Mouse (Mus musculus) lung, embryonic 15.5 days (tissue): ENCODE data around the gene Kctd10. TPM values are rescaled to one million over a fixed set of nuclear protein-coding genes. Genes with fewer than 3 reads are reported as not detected.
A peak's percentile ranks its signal among the peaks of the same experiment; 100 is the strongest.

Experiments
- ATAC-seq: fragments of 200-750 bp; cut with Nextera tagmentation; 2 replicates; pipeline ENCODE4 v1.8.0; 2017; ENCODE audit warnings: moderate number of reproducible peaks, borderline replicate concordance; ENCODE audit not compliant: low FRiP score, low TSS enrichment; ENCODE audit errors: extremely low read depth
- H3K27ac ChIP-seq: fragments of 300-500 bp; sonication (generic); 2 replicates; pipeline ENCODE4 v1.5.1; 2015; ENCODE audit warnings: moderate library complexity, mild to moderate bottlenecking, inconsistent platforms
- H3K27me3 ChIP-seq: fragments of 300-500 bp; sonication (generic); 2 replicates; pipeline ENCODE4 v1.6.1; 2015; ENCODE audit warnings: inconsistent platforms
- H3K36me3 ChIP-seq: fragments of 300-500 bp; sonication (generic); 2 replicates; pipeline ENCODE4 v1.6.1; 2015; ENCODE audit warnings: inconsistent platforms
- H3K4me1 ChIP-seq: fragments of 300-500 bp; sonication (generic); 2 replicates; pipeline ENCODE4 v1.6.1; 2015; ENCODE audit warnings: inconsistent platforms
- H3K4me2 ChIP-seq: fragments of 300-500 bp; sonication (generic); 2 replicates; pipeline ENCODE4 v1.6.1; 2015; ENCODE audit warnings: inconsistent platforms, mild to moderate bottlenecking, moderate library complexity
- H3K4me3 ChIP-seq: fragments of 300-500 bp; sonication (generic); 2 replicates; pipeline ENCODE4 v1.5.1; 2015; ENCODE audit warnings: mild to moderate bottlenecking, inconsistent platforms
- H3K9ac ChIP-seq: fragments of 300-500 bp; sonication (generic); 2 replicates; pipeline ENCODE4 v1.6.1; 2015; ENCODE audit warnings: inconsistent platforms
- H3K9me3 ChIP-seq: fragments of 300-500 bp; sonication (generic); 2 replicates; pipeline ENCODE4 v1.6.1; 2016; ENCODE audit warnings: inconsistent platforms
- WGBS: fragments of 180-500 bp; shearing (Covaris S2); methylation state at CpG from one replicate; pipeline ENCODE4 v1.1.7; 2015; 5-methylcytosine and 5-hydroxymethylcytosine counted together
- polyA plus RNA-seq: library from polyadenylated mRNA; unstranded; fragments of >200 nt; fragmentation: Nextera tagmentation; extraction: Ambion mirVana; gene quantifications from 2 replicates; pipeline ENCODE4 v1.2.1, GENCODE M21; 2015

Kctd10 gene
- polyA plus RNA-seq, 1 experiment from 2014 or later = 176 TPM

DNA sequence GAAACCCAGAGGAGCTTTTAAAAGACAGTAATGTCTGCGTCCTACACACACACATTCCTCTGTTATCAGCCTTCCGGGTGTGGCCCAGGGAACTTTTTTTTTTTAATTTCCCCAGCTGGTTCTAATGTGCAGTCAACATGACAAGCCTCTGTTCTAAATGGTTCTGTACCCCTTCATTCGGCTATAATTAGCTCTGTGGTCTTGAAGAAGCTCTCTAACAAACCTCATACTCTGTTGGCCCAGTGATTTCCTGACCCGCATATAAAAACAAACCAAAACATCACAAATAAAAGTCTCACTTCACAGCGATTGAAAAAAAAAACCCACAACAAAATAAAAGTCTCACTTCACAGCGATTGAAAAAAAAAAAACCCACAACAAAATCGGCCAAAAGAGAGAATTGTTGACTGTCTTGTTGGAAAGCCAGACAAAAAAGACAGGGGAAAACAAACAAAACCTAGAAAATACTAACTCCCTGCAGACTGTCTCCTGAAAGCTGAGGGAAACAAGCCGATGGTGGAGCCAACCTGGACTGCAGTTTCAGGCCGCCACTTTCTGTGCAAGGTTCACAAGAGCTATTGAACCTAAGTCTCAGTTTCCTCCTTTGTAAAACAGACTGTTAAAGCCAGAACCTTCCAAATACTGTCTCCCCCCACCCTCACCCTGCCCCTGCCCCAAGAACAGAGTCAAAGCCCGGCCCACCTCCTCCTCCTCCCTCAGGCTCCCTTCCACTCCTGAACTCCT is 2.0 kb downstream of the Kctd10 start:
- WGBS = 27% methylated on average over 10 of the region's 10 CpGs
- Histone ChIP-seq H3K4me1 (peaks cover 72% of the 10 kb centered on the region), H3K9me3 (no peaks in the 10 kb centered on the region), H3K4me2 (peak overlapping the region; percentile 75), H3K36me3 (peaks cover 30% of the 10 kb centered on the region), H3K9ac (peak overlapping the region; percentile 99), H3K27ac (peak overlapping the region; percentile 88), H3K27me3 (no peaks in the 10 kb centered on the region), H3K4me3 (peak overlapping the region; percentile 89)
- no peak for ATAC-seq

- Histone ChIP-seq H3K4me1 (peaks cover 96% of the 10 kb centered on the region), H3K9ac (no peak overlapping the region), H3K4me3 (no peak overlapping the region), H3K9me3 (no peaks in the 10 kb centered on the region), H3K27ac (peak overlapping the region; percentile 99), H3K36me3 (peaks cover 41% of the 10 kb centered on the region), H3K4me2 (peak overlapping the region; percentile 11; the same call in 1 of the 2 replicates), H3K27me3 (no peaks in the 10 kb centered on the region)
- WGBS = 84% methylated on average over 23 of the region's 23 CpGs
- no peak for ATAC-seq
These were observed 5.7 kb downstream of the Kctd10 start for GRCm38 (mm10) chr5:114374409-114375213.

- Histone ChIP-seq H3K4me2 (peak overlapping the region; percentile 12; the same call in 1 of the 2 replicates), H3K27me3 (no peaks in the 10 kb centered on the region), H3K4me1 (peaks cover 99% of the 10 kb centered on the region), H3K27ac (peak overlapping the region; percentile 99), H3K4me3 (no peak overlapping the region), H3K9me3 (no peaks in the 10 kb centered on the region), H3K9ac (0 out of 2 replicates have a peak overlapping the region, but pooled peaks have one; percentile 17), H3K36me3 (peaks cover 49% of the 10 kb centered on the region)
- no peak for ATAC-seq
- WGBS = 67% methylated on average over 9 of the region's 9 CpGs
These were observed 6.7 kb downstream of the Kctd10 start for GRCm38 (mm10) chr5:114373581-114373980.

GRCm38 (mm10) chr5:114373174-114373573 is 7.1 kb downstream of the Kctd10 start:
- H3K9ac ChIP-seq = no peak overlapping the region
- WGBS = 52% methylated on average over 11 of the region's 11 CpGs
- peaks cover 95% of the 10 kb centered on the region for H3K4me1 ChIP-seq
- no peak for ATAC-seq
- H3K27me3 ChIP-seq = no peaks in the 10 kb centered on the region
- no peak overlapping the region for H3K4me3 ChIP-seq
- peaks cover 54% of the 10 kb centered on the region for H3K36me3 ChIP-seq
- peak overlapping the region; percentile 99 for H3K27ac ChIP-seq
- peak overlapping the region; percentile 12; the same call in 1 of the 2 replicates for H3K4me2 ChIP-seq
- no peaks in the 10 kb centered on the region for H3K9me3 ChIP-seq

GRCm38 (mm10) chr5:114372565-114372964 is 7.7 kb downstream of the Kctd10 start:
- H3K36me3 ChIP-seq = peaks cover 60% of the 10 kb centered on the region
- WGBS = 40% methylated on average over 11 of the region's 11 CpGs
- H3K27me3 ChIP-seq = no peaks in the 10 kb centered on the region
- H3K9ac ChIP-seq = 0 out of 2 replicates have a peak overlapping the region, but pooled peaks have one; percentile 7
- H3K9me3 ChIP-seq = no peaks in the 10 kb centered on the region
- ATAC-seq = no peak
- H3K27ac ChIP-seq = peak overlapping the region; percentile 99
- no peak overlapping the region for H3K4me3 ChIP-seq
- H3K4me1 ChIP-seq = peaks cover 89% of the 10 kb centered on the region
- peak overlapping the region; percentile 37 for H3K4me2 ChIP-seq

DNA sequence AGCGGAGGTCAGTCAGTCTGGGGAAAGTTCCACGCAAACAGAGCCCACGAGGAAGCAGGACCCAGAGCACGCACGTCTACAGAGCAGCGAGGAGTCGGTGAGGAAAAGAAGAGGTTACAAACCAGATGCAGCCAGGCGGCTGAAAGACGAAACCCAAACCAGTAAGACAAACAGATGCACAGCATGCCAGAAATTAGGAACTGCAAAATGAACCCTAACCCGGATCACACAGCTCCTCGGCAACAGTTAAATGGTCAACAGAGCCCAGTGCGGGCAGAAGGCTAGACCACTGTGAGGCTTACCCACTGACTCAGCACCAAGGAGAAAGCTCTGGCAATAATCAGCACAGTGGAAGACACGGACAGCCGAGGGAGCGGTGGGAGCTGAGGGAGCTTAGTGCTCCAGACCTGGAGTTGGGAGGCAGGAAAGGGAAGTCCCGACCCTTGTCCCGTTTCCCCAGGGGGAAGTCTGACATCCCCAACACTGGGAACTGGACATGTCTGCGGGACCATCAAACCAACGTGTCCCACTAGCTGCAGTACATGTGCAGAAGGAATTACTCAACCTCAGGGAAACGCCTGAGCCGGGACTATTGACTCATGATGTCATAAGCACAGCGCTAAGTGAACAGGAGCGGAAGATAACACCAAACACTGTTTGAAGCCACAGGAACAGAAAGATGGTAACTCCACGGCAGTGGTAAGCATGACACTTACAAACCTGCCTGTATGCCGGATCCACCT is 8.4 kb downstream of the Kctd10 start:
- Histone ChIP-seq H3K4me1 (peaks cover 82% of the 10 kb centered on the region), H3K4me2 (peak overlapping the region; percentile 37), H3K9me3 (no peaks in the 10 kb centered on the region), H3K9ac (peak overlapping the region; percentile 34; the same call in 1 of the 2 replicates), H3K27me3 (no peaks in the 10 kb centered on the region), H3K36me3 (peaks cover 66% of the 10 kb centered on the region), H3K27ac (peak overlapping the region; percentile 99), H3K4me3 (no peak overlapping the region; the same call in 1 of the 2 replicates)
- WGBS = 33% methylated on average over 25 of the region's 25 CpGs
- ATAC-seq = no peak

- 32% methylated on average over 3 of the region's 3 CpGs for WGBS
- Histone ChIP-seq H3K27ac (peak overlapping the region; percentile 99), H3K9ac (peak overlapping the region; percentile 34; the same call in 1 of the 2 replicates), H3K4me3 (no peak overlapping the region), H3K9me3 (no peaks in the 10 kb centered on the region), H3K27me3 (no peaks in the 10 kb centered on the region), H3K36me3 (peaks cover 72% of the 10 kb centered on the region), H3K4me1 (peaks cover 80% of the 10 kb centered on the region), H3K4me2 (peak overlapping the region; percentile 37; the same call in 1 of the 2 replicates)
- no peak for ATAC-seq
These were observed 9.0 kb downstream of the Kctd10 start for GRCm38 (mm10) chr5:114371331-114371730.

DNA sequence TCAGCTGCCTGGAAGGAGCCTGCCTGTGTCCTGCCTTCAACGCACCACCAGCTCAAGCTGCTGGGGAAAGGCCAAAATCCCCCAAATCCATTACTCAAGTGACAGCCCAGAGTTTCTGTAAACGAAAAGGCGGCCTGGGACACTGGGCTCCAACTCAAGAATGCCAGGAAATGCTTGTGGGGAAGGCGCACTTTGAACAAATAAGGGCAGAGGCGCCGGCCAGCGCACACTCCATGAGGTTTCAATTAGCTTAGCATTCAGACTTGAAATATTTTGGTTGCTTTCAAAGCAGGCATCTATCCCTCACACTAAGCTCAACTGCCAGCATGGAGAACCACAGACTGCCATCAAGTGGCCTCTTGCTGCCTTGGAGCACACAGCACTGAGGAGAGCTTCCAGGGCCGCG is 9.9 kb downstream of the Kctd10 start:
- Histone ChIP-seq H3K36me3 (peaks cover 74% of the 10 kb centered on the region), H3K4me1 (peaks cover 79% of the 10 kb centered on the region), H3K4me2 (peak overlapping the region; percentile 37), H3K4me3 (peak overlapping the region; percentile 0; the same call in 1 of the 2 replicates), H3K27ac (peak overlapping the region; percentile 99), H3K9me3 (no peaks in the 10 kb centered on the region), H3K9ac (peak overlapping the region; percentile 34; the same call in 1 of the 2 replicates), H3K27me3 (no peaks in the 10 kb centered on the region)
- 7% methylated on average over 9 of the region's 9 CpGs for WGBS
- peak; percentile 79 for ATAC-seq

- H3K9ac ChIP-seq = peak overlapping the region; percentile 8; the same call in 1 of the 2 replicates
- 36% methylated on average over 9 of the region's 9 CpGs for WGBS
- peak overlapping the region; percentile 30 for H3K4me2 ChIP-seq
- ATAC-seq = no peak
- H3K4me3 ChIP-seq = no peak overlapping the region
- no peaks in the 10 kb centered on the region for H3K27me3 ChIP-seq
- H3K4me1 ChIP-seq = peaks cover 79% of the 10 kb centered on the region
- H3K9me3 ChIP-seq = no peaks in the 10 kb centered on the region
- peak overlapping the region; percentile 99 for H3K27ac ChIP-seq
- peaks cover 74% of the 10 kb centered on the region for H3K36me3 ChIP-seq
These were observed 10.4 kb downstream of the Kctd10 start for GRCm38 (mm10) chr5:114369921-114370320.

DNA sequence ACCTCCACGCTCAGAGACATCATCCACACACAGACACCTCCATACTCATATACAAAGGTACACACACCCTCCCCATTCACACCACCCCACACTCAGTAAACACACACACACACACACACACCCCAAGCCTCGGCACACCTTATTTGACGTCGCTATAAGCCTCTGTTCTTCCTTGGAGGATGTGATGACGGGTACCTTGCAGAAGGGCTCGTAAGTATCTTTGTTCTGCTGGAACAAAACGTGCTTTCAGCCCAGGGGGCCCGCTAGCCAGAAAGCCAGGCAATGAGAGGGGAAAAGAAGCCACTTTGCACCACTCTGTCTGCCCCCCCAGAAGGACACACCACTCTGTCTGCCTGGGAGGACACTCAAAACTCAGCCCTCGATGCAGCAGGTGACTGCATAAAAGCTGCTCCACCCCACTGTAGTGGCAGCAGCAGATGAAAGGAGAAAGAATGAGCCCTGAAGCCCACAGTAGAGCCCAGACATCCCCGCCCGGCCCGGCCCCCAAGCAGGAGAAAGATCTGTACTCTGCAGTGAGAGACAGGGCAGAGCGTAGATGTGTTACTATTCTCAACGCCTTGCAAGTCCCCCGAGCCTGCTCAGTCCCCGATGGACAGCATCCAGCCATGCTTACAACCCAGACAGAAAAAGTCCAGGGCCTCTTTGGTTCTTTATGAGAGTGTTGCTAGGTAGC is 11.4 kb downstream of the Kctd10 start:
- Histone ChIP-seq H3K27me3 (no peaks in the 10 kb centered on the region), H3K4me1 (peaks cover 79% of the 10 kb centered on the region), H3K36me3 (peaks cover 72% of the 10 kb centered on the region), H3K27ac (peak overlapping the region; percentile 99), H3K9me3 (no peaks in the 10 kb centered on the region), H3K4me3 (no peak overlapping the region), H3K9ac (no peak overlapping the region), H3K4me2 (no peak overlapping the region)
- ATAC-seq = no peak
- WGBS = 81% methylated on average over 16 of the region's 16 CpGs

DNA sequence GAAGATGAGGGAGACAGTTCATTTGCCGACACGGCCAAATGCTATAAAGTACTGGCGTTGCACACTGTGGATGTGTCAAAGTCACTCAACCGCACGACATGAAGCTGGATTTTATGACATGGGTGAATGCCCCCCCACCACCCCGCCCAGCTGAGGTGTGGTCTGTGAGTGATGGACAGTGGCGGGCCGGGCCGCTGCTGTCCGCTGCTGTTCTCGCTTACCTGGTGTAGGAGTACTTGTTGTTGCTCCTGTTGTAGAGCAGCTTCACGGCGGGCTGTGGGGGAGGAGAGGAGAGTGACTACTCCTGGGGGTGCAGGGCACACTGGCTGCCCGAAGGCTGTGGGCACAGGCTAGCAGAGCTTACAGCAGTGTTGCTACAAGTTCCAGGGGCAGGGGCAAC is 12.2 kb downstream of the Kctd10 start:
- Histone ChIP-seq H3K27me3 (no peaks in the 10 kb centered on the region), H3K9ac (no peak overlapping the region)

More for the DNA sequence above, 12.2 kb downstream of the Kctd10 start:
- no peaks in the 10 kb centered on the region for H3K9me3 ChIP-seq
- peaks cover 72% of the 10 kb centered on the region for H3K36me3 ChIP-seq
- H3K4me3 ChIP-seq = no peak overlapping the region
- H3K4me1 ChIP-seq = peaks cover 76% of the 10 kb centered on the region
- 88% methylated on average over 14 of the region's 14 CpGs for whole genome bisulfite sequencing
- no peak for ATAC-seq
- no peak overlapping the region for H3K27ac ChIP-seq
- no peak overlapping the region for H3K4me2 ChIP-seq
